Mouse (Mus musculus) MEL (cell line): ENCODE measurements around the gene Cluh. TPM values are rescaled to one million over a fixed set of nuclear protein-coding genes. Genes with fewer than 3 reads are reported as not detected.

Experiments used
- DNase-seq: peaks from one replicate; pipeline ENCODE4 v3.0.0; 2011; ENCODE audit warnings: low read depth, low spot score
- H3K27ac ChIP-seq: 2 replicates; pipeline ENCODE4 v1.5.1; 2012; ENCODE audit warnings: low read depth, mild to moderate bottlenecking, control low read depth, low read length, moderate library complexity; ENCODE audit not compliant: control insufficient read depth
- H3K27me3 ChIP-seq, 2 experiments: fragments of 150-350 bp in 1 of 2; sonication (generic) in 1 of 2; 2 replicates each; pipeline ENCODE4 v1.6.1; 2012; ENCODE audit warnings: low read length in 2 of 2, mild to moderate bottlenecking in 2 of 2, improper control_type of control experiment in 1 of 2, moderate library complexity in 1 of 2; ENCODE audit not compliant: insufficient read depth in 2 of 2, control insufficient read depth in 1 of 2
- H3K36me3 ChIP-seq, 2 experiments: 2 replicates each; pipeline ENCODE4 v1.6.1; 2012 to 2014; ENCODE audit warnings: low read length in 2 of 2, improper control_type of control experiment in 1 of 2, inconsistent platforms in 1 of 2, mild to moderate bottlenecking in 1 of 2; ENCODE audit not compliant: insufficient read depth in 2 of 2, control insufficient read depth in 1 of 2
- H3K4me1 ChIP-seq, 2 experiments: fragments of 150-350 bp in 1 of 2; sonication (generic) in 1 of 2; 2 replicates each; pipeline ENCODE4 v1.6.1; 2012; ENCODE audit warnings: low read length in 2 of 2, improper control_type of control experiment in 1 of 2, mild to moderate bottlenecking in 1 of 2; ENCODE audit not compliant: insufficient read depth in 2 of 2, control insufficient read depth in 1 of 2
- H3K4me3 ChIP-seq, 2 experiments: fragments of 150-350 bp in 1 of 2; sonication (generic) in 1 of 2; 2 replicates each; pipeline ENCODE4 v1.5.1; 2012; ENCODE audit warnings: low read depth in 2 of 2, low read length in 2 of 2, mild to moderate bottlenecking in 2 of 2, moderate library complexity in 2 of 2, control low read depth in 1 of 2, improper control_type of control experiment in 1 of 2; ENCODE audit not compliant: control insufficient read depth in 1 of 2, insufficient read depth in 1 of 2
- H3K79me2 ChIP-seq: 2 replicates; pipeline ENCODE4 v1.6.1; 2012; ENCODE audit warnings: mild to moderate bottlenecking, low read length, moderate library complexity; ENCODE audit not compliant: control insufficient read depth, poor library complexity, insufficient read depth
- H3K9ac ChIP-seq: 2 replicates; pipeline ENCODE4 v1.6.1; 2012; ENCODE audit warnings: low read depth, mild to moderate bottlenecking, control low read depth, low read length, moderate library complexity; ENCODE audit not compliant: control insufficient read depth, poor library complexity, severe bottlenecking
- H3K9me3 ChIP-seq: fragments of 150-350 bp; sonication (generic); replicated peaks from 2 replicates; pipeline ENCODE4 v1.6.1; 2012; ENCODE audit warnings: mild to moderate bottlenecking, low read length, improper control_type of control experiment, moderate library complexity; ENCODE audit not compliant: insufficient read depth
- CHD2 ChIP-seq: IDR thresholded peaks from 2 replicates; pipeline ENCODE4 v1.6.1; 2011; ENCODE audit warnings: low read length, improper control_type of control experiment
- CTCF ChIP-seq, 3 experiments: IDR thresholded peaks in 2 of 3; conservative IDR thresholded peaks in 1 of 3; 2 replicates each; pipeline ENCODE4 v1.5.1; 2011 to 2012; ENCODE audit warnings: low read length in 3 of 3, low read depth in 2 of 3, mild to moderate bottlenecking in 2 of 3, improper control_type of control experiment in 1 of 3, inconsistent platforms in 1 of 3, mixed read lengths in 1 of 3, moderate library complexity in 1 of 3; ENCODE audit not compliant: control insufficient read depth in 1 of 3, insufficient read depth in 1 of 3, poor library complexity in 1 of 3, severe bottlenecking in 1 of 3
- E2F4 ChIP-seq: IDR thresholded peaks from 2 replicates; pipeline ENCODE4 v1.6.1; 2011; ENCODE audit warnings: low read depth, low read length, improper control_type of control experiment, borderline replicate concordance
- GABPA ChIP-seq: IDR thresholded peaks from 2 replicates; pipeline ENCODE4 v1.6.1; 2012; ENCODE audit warnings: low read depth, mild to moderate bottlenecking, inconsistent platforms, low read length, improper control_type of control experiment, moderate library complexity
- MAFK ChIP-seq: IDR thresholded peaks from 2 replicates; pipeline ENCODE4 v1.6.1; 2011; ENCODE audit warnings: low read depth, mild to moderate bottlenecking, low read length, improper control_type of control experiment, borderline replicate concordance
- MXI1 ChIP-seq: IDR thresholded peaks from 2 replicates; pipeline ENCODE4 v1.6.1; 2011; ENCODE audit warnings: mild to moderate bottlenecking, low read depth, low read length, improper control_type of control experiment
- POLR2A ChIP-seq, 2 experiments: IDR thresholded peaks; 2 replicates each; pipeline ENCODE4 v1.6.1; 2011 to 2012; ENCODE audit warnings: low read length in 2 of 2, mild to moderate bottlenecking in 2 of 2, control low read depth in 1 of 2, improper control_type of control experiment in 1 of 2, low read depth in 1 of 2, moderate library complexity in 1 of 2; ENCODE audit not compliant: control insufficient read depth in 1 of 2, insufficient read depth in 1 of 2, poor library complexity in 1 of 2
- POLR2AphosphoS2 ChIP-seq: IDR thresholded peaks from 2 replicates; pipeline ENCODE4 v1.6.1; 2011; ENCODE audit warnings: low read length, improper control_type of control experiment
- POLR2AphosphoS5 ChIP-seq: IDR thresholded peaks from 2 replicates; pipeline ENCODE4 v1.6.1; 2012; ENCODE audit warnings: low read depth, borderline replicate concordance, mild to moderate bottlenecking, inconsistent platforms, low read length, moderate library complexity, mixed read lengths
- RAD21 ChIP-seq: IDR thresholded peaks from 2 replicates; pipeline ENCODE4 v1.6.1; 2011; ENCODE audit warnings: mild to moderate bottlenecking, low read depth, low read length, improper control_type of control experiment
- SIN3A ChIP-seq: IDR thresholded peaks from 2 replicates; pipeline ENCODE4 v1.6.1; 2012; ENCODE audit warnings: low read length, improper control_type of control experiment, inconsistent platforms
- TCF12 ChIP-seq: IDR thresholded peaks from 2 replicates; pipeline ENCODE4 v1.6.1; 2014; ENCODE audit warnings: low read depth, mild to moderate bottlenecking, inconsistent platforms, low read length, improper control_type of control experiment, moderate library complexity
- UBTF ChIP-seq: IDR thresholded peaks from 2 replicates; pipeline ENCODE4 v1.6.1; 2012; ENCODE audit warnings: low read depth, mild to moderate bottlenecking, inconsistent platforms, low read length, improper control_type of control experiment, moderate library complexity, borderline replicate concordance; ENCODE audit not compliant: insufficient read depth
- USF2 ChIP-seq, 2 experiments: IDR thresholded peaks; 2 replicates each; pipeline ENCODE4 v1.6.1; 2011 to 2012; ENCODE audit warnings: improper control_type of control experiment in 2 of 2, low read length in 2 of 2, borderline replicate concordance in 1 of 2, inconsistent platforms in 1 of 2, low read depth in 1 of 2, mild to moderate bottlenecking in 1 of 2; ENCODE audit not compliant: insufficient read depth in 1 of 2
- ZMIZ1 ChIP-seq: IDR thresholded peaks from 2 replicates; pipeline ENCODE4 v1.6.1; 2012; ENCODE audit warnings: low read depth, mild to moderate bottlenecking, inconsistent platforms, low read length, improper control_type of control experiment, moderate library complexity
- ZNF384 ChIP-seq: IDR thresholded peaks from 2 replicates; pipeline ENCODE4 v1.6.1; 2012; ENCODE audit warnings: low read depth, mild to moderate bottlenecking, inconsistent platforms, low read length, improper control_type of control experiment
- polyA plus RNA-seq, 2 experiments: library from polyadenylated mRNA; stranded (reverse) in 1 of 2; unstranded in 1 of 2; fragments of >175 nt in 1 of 2; fragments of >200 nt in 1 of 2; gene quantifications; 2 replicates each; pipeline versions ENCODE4 v1.2.1 to v1.2.4; 2012; ENCODE audit warnings: low replicate concordance in 2 of 2, low read depth in 1 of 2; ENCODE audit not compliant: insufficient read length in 2 of 2, insufficient read depth in 1 of 2, missing spikeins in 1 of 2
- total RNA-seq: library from RNA; depleted of rRNA; stranded (reverse); fragments of 300-350 nt; gene quantifications from 2 replicates; pipeline ENCODE4 v1.2.3, GENCODE M21; 2012

Cluh gene
- total and polyA plus RNA-seq, 3 experiments = 53.8 to 135 (median 115) TPM

DNA sequence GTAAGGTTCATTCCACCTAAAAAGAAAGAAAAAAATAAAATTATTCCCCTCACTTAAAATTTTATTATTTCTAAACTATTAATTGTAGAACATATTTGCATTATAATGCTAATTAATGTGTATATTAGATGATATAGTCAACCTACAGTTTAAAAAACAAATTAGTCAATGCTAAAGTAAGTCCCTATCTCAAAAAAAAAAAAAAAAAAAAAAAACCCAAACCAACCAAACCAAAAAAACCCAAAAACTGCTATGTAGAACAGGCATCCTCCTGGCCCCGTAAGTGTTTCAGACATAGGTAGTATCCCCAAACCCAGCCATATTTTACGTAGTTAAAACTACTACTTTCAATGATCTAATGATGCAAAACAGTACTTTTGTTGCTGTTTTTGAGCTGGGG, 50.2 kb downstream of the Cluh start:
- no peaks in the 10 kb centered on the region for H3K9me3 ChIP-seq
- no peak overlapping the region for H3K4me3 ChIP-seq
- H3K36me3 ChIP-seq = peaks cover 2 to 28% of the 10 kb centered on the region in 2 experiments; a peak in 3 of 4 replicates
- H3K27me3 ChIP-seq = no peaks in the 10 kb centered on the region
- H3K9ac ChIP-seq = no peak overlapping the region
- H3K27ac ChIP-seq = no peak overlapping the region
- H3K79me2 ChIP-seq = peaks cover 33% of the 10 kb centered on the region
- peak; percentile 57 for TF ChIP-seq ZNF384
- no peak for TF ChIP-seq MAFK
- H3K4me1 ChIP-seq = no peaks in the 10 kb centered on the region
- DNase-seq = no peak

- Histone ChIP-seq H3K36me3 (peaks cover 10 to 14% of the 10 kb centered on the region in 2 experiments), H3K79me2 (peaks cover 56% of the 10 kb centered on the region), H3K27ac (no peak overlapping the region), H3K9me3 (no peaks in the 10 kb centered on the region), H3K4me1 (peaks cover 0 to 2% of the 10 kb centered on the region in 2 experiments; a peak in 1 of 4 replicates)
- TF ChIP-seq POLR2AphosphoS5 = no peak
- TF ChIP-seq POLR2AphosphoS2 = no peak
- no peak for TF ChIP-seq MAFK
- no peak for TF ChIP-seq UBTF
- TF ChIP-seq RAD21 = no peak
- TF ChIP-seq POLR2A (IDR thresholded peaks at IDR 0.05; ENCODE audit: control insufficient read depth in 1 of 2, insufficient read depth in 1 of 2, low read depth in 1 of 2, low read length in 2 of 2, poor library complexity in 1 of 2) = no peak
- TF ChIP-seq CTCF (IDR thresholded peaks at IDR 0.05 in 2 of 3, conservative IDR thresholded peaks at IDR 0.05 in 1 of 3; ENCODE audit: control insufficient read depth in 1 of 3, insufficient read depth in 1 of 3, low read depth in 2 of 3, low read length in 3 of 3, poor library complexity in 1 of 3, severe bottlenecking in 1 of 3) = no peak
- TF ChIP-seq ZMIZ1 = no peak
- no peak for TF ChIP-seq E2F4
- no peak for TF ChIP-seq SIN3A
- TF ChIP-seq CHD2 = no peak
- no peak for TF ChIP-seq GABPA
- TF ChIP-seq MXI1 = no peak
- TF ChIP-seq TCF12 = no peak
- no peak for TF ChIP-seq USF2 (IDR thresholded peaks at IDR 0.05; ENCODE audit: borderline replicate concordance in 1 of 2, insufficient read depth in 1 of 2, low read depth in 1 of 2, low read length in 2 of 2)
- TF ChIP-seq, all 39 proteins: peak for 0
- no peak for DNase-seq
- Histone ChIP-seq H3K27me3 (no peaks in the 10 kb centered on the region), H3K4me3 (no peak overlapping the region), H3K9ac (no peak overlapping the region)
Measured at GRCm38 (mm10) chr11:74704068-74704467, 54.8 kb downstream of the Cluh start.
